Mouse (Mus musculus) limb, embryonic 15.5 days (tissue): ENCODE measurements around the gene Trim44. TPM values are rescaled to one million over a fixed set of nuclear protein-coding genes. Genes with fewer than 3 reads are reported as not detected.

Experiments
- ATAC-seq: fragments of 200-750 bp; cut with Nextera tagmentation; 2 replicates; pipeline ENCODE4 v1.8.0; 2017; ENCODE audit warnings: low read depth, moderate TSS enrichment; ENCODE audit not compliant: insufficient number of reproducible peaks, low FRiP score, low TSS enrichment
- H3K27ac ChIP-seq: fragments of 300-500 bp; sonication (generic); 2 replicates; pipeline ENCODE4 v1.5.1; 2015; ENCODE audit warnings: moderate library complexity, mild to moderate bottlenecking, inconsistent platforms
- H3K27me3 ChIP-seq: fragments of 300-500 bp; sonication (generic); 2 replicates; pipeline ENCODE4 v1.6.1; 2015; ENCODE audit warnings: inconsistent platforms
- H3K36me3 ChIP-seq: fragments of 300-500 bp; sonication (generic); 2 replicates; pipeline ENCODE4 v1.6.1; 2015; ENCODE audit warnings: inconsistent platforms
- H3K4me1 ChIP-seq: fragments of 300-500 bp; sonication (generic); 2 replicates; pipeline ENCODE4 v1.6.1; 2015; ENCODE audit warnings: inconsistent platforms
- H3K4me2 ChIP-seq: fragments of 300-500 bp; sonication (generic); 2 replicates; pipeline ENCODE4 v1.6.1; 2015; ENCODE audit warnings: mild to moderate bottlenecking, inconsistent platforms
- H3K4me3 ChIP-seq: fragments of 300-500 bp; sonication (generic); 2 replicates; pipeline ENCODE4 v1.5.1; 2015; ENCODE audit warnings: mild to moderate bottlenecking, inconsistent platforms
- H3K9ac ChIP-seq: fragments of 300-500 bp; sonication (generic); 2 replicates; pipeline ENCODE4 v1.6.1; 2015; ENCODE audit warnings: inconsistent platforms
- H3K9me3 ChIP-seq: fragments of 300-500 bp; sonication (generic); 2 replicates; pipeline ENCODE4 v1.6.1; 2016; ENCODE audit warnings: inconsistent platforms
- WGBS: fragments of 180-500 bp; shearing (Covaris S2); methylation state at CpG from one replicate; pipeline ENCODE4 v1.1.7; 2015; 5-methylcytosine and 5-hydroxymethylcytosine counted together
- polyA plus RNA-seq: library from polyadenylated mRNA; unstranded; fragments of >200 nt; fragmentation: Nextera tagmentation; extraction: Ambion mirVana; gene quantifications from 2 replicates; pipeline ENCODE4 v1.2.1, GENCODE M21; 2015

Gene Trim44
- polyA plus RNA-seq, 1 experiment from 2014 or later, result 27.7 TPM

DNA sequence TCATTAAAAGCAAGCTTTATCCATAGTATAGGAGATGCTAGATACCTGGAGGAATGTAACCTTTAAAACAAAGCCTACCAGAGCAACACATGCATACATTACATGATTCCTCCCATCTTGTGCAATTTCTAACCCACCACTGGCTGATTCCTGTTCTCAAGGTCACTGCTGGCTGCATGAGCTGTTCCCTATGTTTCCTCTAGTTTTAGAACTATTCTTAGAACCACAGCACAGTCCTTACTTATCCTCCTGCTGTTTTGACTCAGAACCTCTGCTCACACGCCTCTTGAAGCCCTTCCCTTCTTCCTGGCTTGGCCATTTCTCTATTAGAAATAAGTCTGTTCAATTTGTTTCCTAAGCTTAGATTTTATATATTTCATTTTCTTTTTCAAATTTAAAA is 28.7 kb downstream of the Trim44 start:
- no peak overlapping the region for H3K4me3 ChIP-seq
- 65% methylated on average over 1 of the region's 1 CpGs for WGBS
- ATAC-seq, result no peak

DNA sequence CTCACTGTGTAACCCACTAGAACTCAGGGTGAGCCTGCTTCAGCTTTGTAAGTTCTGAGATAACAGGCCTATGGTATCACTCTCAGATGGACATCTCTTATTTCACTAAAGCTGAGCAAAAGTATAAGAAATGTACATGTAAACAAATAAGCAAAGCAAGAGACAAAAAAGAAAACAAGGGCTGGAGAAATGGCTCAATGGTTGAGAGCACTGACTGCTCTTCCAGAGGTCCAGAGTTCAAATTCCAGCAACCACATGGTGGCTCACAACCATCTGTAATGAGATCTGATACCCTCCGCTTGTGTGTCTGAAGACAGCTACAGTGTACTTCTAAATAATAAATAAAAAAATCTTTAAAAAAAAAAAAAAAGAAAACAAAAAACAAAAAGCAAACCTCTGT is 29.2 kb downstream of the Trim44 start:
- Histone ChIP-seq H3K9me3 (no peaks in the 10 kb centered on the region), H3K9ac (no peak overlapping the region), H3K27me3 (no peaks in the 10 kb centered on the region), H3K4me2 (no peak overlapping the region), H3K4me3 (no peak overlapping the region), H3K27ac (no peak overlapping the region), H3K36me3 (peaks cover 14% of the 10 kb centered on the region), H3K4me1 (peaks cover under 1% of the 10 kb centered on the region; the same call in 1 of the 2 replicates)
- WGBS, result 97% methylated on average over 1 of the region's 1 CpGs
- ATAC-seq, result no peak

More for the DNA sequence above, 28.7 kb downstream of the Trim44 start:
- Histone ChIP-seq H3K27me3 (no peaks in the 10 kb centered on the region), H3K9ac (no peak overlapping the region), H3K36me3 (peaks cover 14% of the 10 kb centered on the region), H3K4me2 (no peak overlapping the region), H3K27ac (no peak overlapping the region), H3K9me3 (no peaks in the 10 kb centered on the region), H3K4me1 (peaks cover 6% of the 10 kb centered on the region)

GRCm38 (mm10) chr2:102377370-102377769 is 30.3 kb downstream of the Trim44 start:
- WGBS, result 98% methylated on average over 2 of the region's 2 CpGs

GRCm38 (mm10) chr2:102373406-102374105 is 34.1 kb downstream of the Trim44 start:
- no peak for ATAC-seq

More at GRCm38 (mm10) chr2:102377370-102377769, 30.3 kb downstream of the Trim44 start:
- no peaks in the 10 kb centered on the region for H3K9me3 ChIP-seq
- H3K36me3 ChIP-seq, result peaks cover 14% of the 10 kb centered on the region
- no peak overlapping the region for H3K4me2 ChIP-seq
- no peaks in the 10 kb centered on the region for H3K27me3 ChIP-seq
- H3K9ac ChIP-seq, result no peak overlapping the region
- no peaks in the 10 kb centered on the region for H3K4me1 ChIP-seq
- no peak overlapping the region for H3K4me3 ChIP-seq
- ATAC-seq, result no peak
- H3K27ac ChIP-seq, result no peak overlapping the region

DNA sequence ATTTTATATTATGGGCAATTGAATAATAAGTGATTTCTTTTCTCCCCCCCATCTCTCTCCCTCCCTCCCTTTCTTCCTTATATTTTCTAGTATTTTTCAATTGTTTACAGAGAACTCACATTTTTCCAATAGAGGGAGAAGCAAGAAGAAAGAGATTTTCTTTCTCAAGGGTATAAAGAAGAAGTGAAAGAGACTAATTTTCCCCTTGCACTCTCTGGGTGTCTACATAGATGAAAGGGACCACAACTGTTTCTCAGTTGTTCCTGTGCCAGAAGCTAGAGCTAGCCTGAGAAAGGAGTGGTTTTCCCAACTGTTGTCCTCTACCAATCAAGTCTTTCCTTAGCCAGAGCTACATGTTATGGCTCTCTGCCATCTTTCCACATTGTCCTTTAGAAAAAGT is 34.9 kb downstream of the Trim44 start:
- Histone ChIP-seq H3K4me1 (no peaks in the 10 kb centered on the region), H3K9me3 (no peaks in the 10 kb centered on the region), H3K4me3 (no peak overlapping the region), H3K4me2 (no peak overlapping the region), H3K36me3 (peaks cover 13% of the 10 kb centered on the region), H3K27me3 (no peaks in the 10 kb centered on the region), H3K27ac (no peak overlapping the region), H3K9ac (no peak overlapping the region)
- no peak for ATAC-seq

More at GRCm38 (mm10) chr2:102373406-102374105, 34.1 kb downstream of the Trim44 start:
- Histone ChIP-seq H3K4me2 (no peak overlapping the region), H3K36me3 (peaks cover 14% of the 10 kb centered on the region), H3K4me3 (no peak overlapping the region), H3K4me1 (no peaks in the 10 kb centered on the region), H3K9me3 (no peaks in the 10 kb centered on the region), H3K27me3 (no peaks in the 10 kb centered on the region), H3K9ac (no peak overlapping the region), H3K27ac (no peak overlapping the region)
- 66% methylated on average over 3 of the region's 3 CpGs for WGBS

DNA sequence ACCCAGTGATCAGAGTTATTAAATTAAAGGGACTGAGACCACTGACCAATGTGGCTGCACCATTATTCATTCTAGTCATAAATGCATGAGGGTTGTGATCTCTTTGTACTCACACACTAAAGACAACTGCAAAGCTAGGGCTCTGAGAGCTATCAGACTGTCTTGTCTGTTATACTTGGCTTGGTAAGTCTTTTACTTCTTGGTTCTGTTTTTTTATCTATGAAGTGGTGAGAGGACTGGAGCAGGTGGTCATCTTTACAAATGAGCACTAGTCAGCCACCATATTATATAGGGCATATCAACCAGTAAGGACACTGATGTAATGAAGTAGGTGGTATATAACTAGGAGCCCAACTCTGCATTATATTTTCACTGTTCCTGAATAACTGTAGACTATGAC is 36.3 kb downstream of the Trim44 start:
- Histone ChIP-seq H3K36me3 (peaks cover 1% of the 10 kb centered on the region; the same call in 1 of the 2 replicates), H3K4me3 (no peak overlapping the region), H3K27ac (no peak overlapping the region), H3K27me3 (no peaks in the 10 kb centered on the region), H3K9me3 (no peaks in the 10 kb centered on the region), H3K4me1 (no peaks in the 10 kb centered on the region), H3K4me2 (no peak overlapping the region), H3K9ac (no peak overlapping the region)
- ATAC-seq, result no peak

DNA sequence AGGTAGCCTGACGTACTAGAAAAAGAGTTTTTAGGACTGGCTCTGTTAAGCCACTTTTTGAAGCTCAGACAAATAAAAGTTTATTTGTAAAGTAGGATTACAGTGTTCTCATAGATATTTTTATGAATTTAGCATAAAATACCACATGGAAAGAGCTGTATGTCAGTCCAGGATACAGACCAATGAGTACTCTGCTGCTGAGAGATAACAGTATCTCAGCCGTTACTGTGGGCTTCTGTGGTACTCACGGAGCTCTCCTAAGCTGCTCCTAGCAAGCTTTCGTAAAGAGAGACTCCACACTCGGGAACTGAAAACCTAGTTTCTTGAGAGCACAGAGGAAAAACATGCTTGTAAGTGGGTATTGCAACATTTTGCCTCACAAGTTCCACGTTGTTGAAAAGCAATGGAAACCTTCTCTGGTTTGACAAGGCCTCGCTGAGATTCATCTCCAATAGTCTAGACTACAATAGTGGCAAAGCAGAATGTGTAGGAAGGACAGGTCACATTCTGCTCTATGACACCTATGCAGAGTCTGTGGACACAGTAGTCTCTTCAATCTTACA is 41.6 kb downstream of the Trim44 start:
- Histone ChIP-seq H3K27me3 (no peaks in the 10 kb centered on the region), H3K9ac (no peak overlapping the region), H3K27ac (no peak overlapping the region), H3K9me3 (no peaks in the 10 kb centered on the region), H3K4me3 (no peak overlapping the region), H3K4me2 (no peak overlapping the region), H3K36me3 (no peaks in the 10 kb centered on the region), H3K4me1 (no peaks in the 10 kb centered on the region)
- ATAC-seq, result no peak
- WGBS, result 83% methylated on average over 7 of the region's 7 CpGs

DNA sequence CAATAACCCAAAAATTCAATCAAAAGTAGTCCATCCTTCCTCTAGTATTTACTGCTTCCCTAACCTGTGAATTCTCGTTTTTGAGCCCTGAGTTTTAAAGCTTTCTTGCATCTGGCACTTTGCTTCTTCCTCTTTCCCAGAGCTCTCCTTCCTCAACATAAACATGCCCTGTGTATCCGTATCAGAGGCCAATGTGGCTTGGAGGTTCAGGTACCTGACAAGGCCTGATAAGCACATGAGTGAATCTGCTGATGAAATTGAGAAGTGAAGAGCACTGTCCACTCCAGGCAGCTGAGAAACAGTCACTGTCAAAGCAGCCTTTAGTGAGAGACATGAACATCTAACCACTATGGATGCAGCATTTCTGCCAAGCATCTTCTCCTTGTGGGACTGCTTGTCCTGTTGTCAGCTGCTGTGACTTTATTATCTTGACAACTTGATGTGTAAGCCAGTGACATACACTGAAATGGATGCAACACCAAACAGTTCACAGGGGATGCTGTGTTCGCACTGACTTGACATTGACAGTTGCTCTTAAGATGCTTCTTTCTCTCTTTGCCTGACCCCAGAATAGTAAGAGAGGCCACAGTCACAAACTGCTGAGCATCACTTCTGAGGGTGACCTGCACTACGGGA is 42.9 kb downstream of the Trim44 start:
- Histone ChIP-seq H3K4me3 (no peak overlapping the region), H3K9me3 (no peaks in the 10 kb centered on the region), H3K4me2 (no peak overlapping the region), H3K27me3 (no peaks in the 10 kb centered on the region), H3K4me1 (no peaks in the 10 kb centered on the region), H3K27ac (no peak overlapping the region), H3K9ac (no peak overlapping the region), H3K36me3 (no peaks in the 10 kb centered on the region)
- ATAC-seq, result no peak
- WGBS, result 83% methylated on average over 4 of the region's 4 CpGs

DNA sequence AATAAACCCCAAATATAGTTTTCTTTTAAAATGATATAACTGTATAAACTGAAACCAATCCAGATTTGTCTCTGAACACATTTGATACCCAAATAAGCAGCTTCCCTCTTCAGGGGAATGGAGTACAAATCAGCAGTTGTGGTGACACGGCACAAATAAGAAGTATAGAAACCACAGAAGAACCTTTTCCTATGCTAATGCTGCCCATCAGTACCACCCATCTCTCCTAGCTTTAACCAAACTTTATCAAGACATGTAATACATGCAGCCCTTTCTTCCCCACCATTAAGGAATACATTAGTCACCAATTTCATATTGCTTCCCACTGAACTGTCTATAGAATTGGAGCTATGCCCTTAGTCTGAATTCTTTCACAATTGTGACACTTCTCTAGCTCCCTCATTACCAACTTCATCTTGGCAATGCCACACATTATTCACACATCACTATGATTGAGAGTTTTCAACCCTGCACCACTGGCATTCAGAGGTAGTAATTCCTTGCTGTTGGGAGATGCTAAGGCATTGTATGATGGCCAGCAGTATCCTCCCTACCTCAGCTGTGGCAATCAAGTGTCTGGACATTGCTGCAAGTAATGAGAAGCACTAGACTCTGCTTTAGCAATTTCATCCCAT is 44.6 kb downstream of the Trim44 start:
- Histone ChIP-seq H3K27me3 (no peaks in the 10 kb centered on the region), H3K4me3 (no peak overlapping the region), H3K4me2 (no peak overlapping the region), H3K9ac (no peak overlapping the region), H3K27ac (no peak overlapping the region), H3K4me1 (no peaks in the 10 kb centered on the region), H3K9me3 (no peaks in the 10 kb centered on the region), H3K36me3 (no peaks in the 10 kb centered on the region)
- WGBS, result 81% methylated on average over 1 of the region's 1 CpGs
- no peak for ATAC-seq

GRCm38 (mm10) chr2:102362266-102362665 is 45.4 kb downstream of the Trim44 start:
- 0 out of 2 replicates have a peak, but pooled peaks cover 2% of the 10 kb centered on the region for H3K36me3 ChIP-seq
- no peak overlapping the region for H3K4me2 ChIP-seq
- no peaks in the 10 kb centered on the region for H3K27me3 ChIP-seq
- H3K4me3 ChIP-seq, result no peak overlapping the region
- H3K9me3 ChIP-seq, result no peaks in the 10 kb centered on the region
- ATAC-seq, result no peak
- WGBS, result 60% methylated on average over 2 of the region's 2 CpGs
- H3K4me1 ChIP-seq, result no peaks in the 10 kb centered on the region
- no peak overlapping the region for H3K27ac ChIP-seq
- no peak overlapping the region for H3K9ac ChIP-seq

DNA sequence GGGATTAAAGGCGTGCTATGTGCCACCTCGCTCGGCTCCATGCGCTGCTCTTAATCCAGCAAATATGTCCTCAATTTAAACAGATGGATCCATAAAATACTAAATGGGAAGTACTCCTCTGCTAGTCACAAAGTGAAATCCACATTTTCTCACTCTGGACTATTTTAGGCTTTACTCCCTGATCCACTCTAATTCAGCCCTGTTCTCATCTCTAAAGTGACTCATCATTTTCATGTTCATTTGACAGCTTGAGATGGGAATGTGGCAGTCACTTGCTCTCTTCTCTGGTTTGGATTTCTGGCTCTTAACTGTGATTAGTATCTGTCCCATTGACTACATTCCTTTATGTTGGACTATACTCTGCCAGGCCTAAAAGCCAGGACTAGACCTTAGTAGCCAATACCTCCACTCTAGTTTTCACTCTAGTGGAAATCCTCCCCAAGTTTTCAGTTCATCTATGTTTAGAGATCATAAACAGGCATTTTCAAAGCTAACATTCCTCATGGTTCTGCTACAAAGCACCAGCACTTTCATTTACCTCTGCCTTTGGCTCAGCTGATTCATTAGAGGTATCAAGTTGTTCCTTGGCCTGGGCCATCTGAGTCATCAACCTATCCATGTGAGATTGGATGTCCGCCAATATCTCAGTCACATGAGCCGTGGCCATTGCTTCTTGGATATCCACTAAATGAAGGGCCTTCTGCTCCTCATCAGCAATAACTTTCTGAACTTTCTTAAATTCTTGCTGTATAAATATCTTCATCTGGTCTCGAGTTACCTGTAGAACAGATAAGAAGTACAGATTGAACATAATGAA is 50.5 kb downstream of the Trim44 start:
- Histone ChIP-seq H3K9me3 (no peaks in the 10 kb centered on the region), H3K36me3 (peaks cover 15% of the 10 kb centered on the region), H3K4me2 (no peak overlapping the region), H3K4me1 (no peaks in the 10 kb centered on the region), H3K9ac (no peak overlapping the region), H3K27ac (no peak overlapping the region), H3K4me3 (no peak overlapping the region), H3K27me3 (no peaks in the 10 kb centered on the region)
- WGBS, result 86% methylated on average over 7 of the region's 7 CpGs
- ATAC-seq, result no peak
